Mouse (Mus musculus) inflammation-experienced regulatory T-cells, adult 6 months (primary cell): ENCODE data around the gene Hoxd9. TPM values are rescaled to one million over a fixed set of nuclear protein-coding genes. Genes with fewer than 3 reads are reported as not detected.

ENCODE experiments used
- polyA plus RNA-seq, 3 experiments: library from polyadenylated mRNA; unstranded; fragments of 100-300 nt; shearing (Covaris generic); gene quantifications; one replicate each; pipeline ENCODE4 v1.2.1; 2017

The Hoxd9 gene
- polyA plus RNA-seq, 3 experiments from 2014 or later = not detected

Other genes starting within 250 kb of the Hoxd9 start
- 10 to 100 TPM; 31.1 to 45.4 (median 39.3) TPM for gene Lnpk, start 118.3 kb upstream of the Hoxd9 start, polyA plus RNA-seq
- gene Evx2, start 38.2 kb upstream of the Hoxd9 start, polyA plus RNA-seq = not detected
- gene Hoxd13, start 29.4 kb upstream of the Hoxd9 start, polyA plus RNA-seq = not detected
- gene Hoxd12, start 22.7 kb upstream of the Hoxd9 start, polyA plus RNA-seq = not detected
- gene Hoxd11, start 18.2 kb upstream of the Hoxd9 start, polyA plus RNA-seq = under 1 TPM in 1 of 3 experiments, not detected in 2; 0.11 TPM
- gene Hoxd10, start 5.8 kb upstream of the Hoxd9 start, polyA plus RNA-seq = not detected
- gene Hoxd8, start 6.9 kb downstream of the Hoxd9 start, polyA plus RNA-seq = not detected
- not detected for gene Hoxd3, start 14.2 kb downstream of the Hoxd9 start, polyA plus RNA-seq
- gene Hoxd4, start 14.2 kb downstream of the Hoxd9 start, polyA plus RNA-seq = not detected
- gene Gm28230, start 29.0 kb downstream of the Hoxd9 start, polyA plus RNA-seq = not detected
- gene Hoxd1, start 65.3 kb downstream of the Hoxd9 start, polyA plus RNA-seq = not detected
- 10 to 100 TPM; 11.5 to 19.3 (median 17.4) TPM for gene Mtx2, start 128.1 kb downstream of the Hoxd9 start, polyA plus RNA-seq